In genomic region chr9:94969131-94969530, GRCm38 (mm10) we compare ENCODE assay signal across 16 mouse cellular contexts.
DNase-seq lines count a peak whose midpoint lies in the region; ATAC-seq and TF ChIP-seq lines count a peak whose summit lies in the region.
"Had no signal": no experiment of that assay in that cellular context is flagged by ENCODE, and none has a peak within 500 bp of the region (broad histone marks: within the 10 kb centered on the region; RNA-seq: fewer than 3 reads in every experiment).

No protein-coding gene starts in this region.

- H3K4me1 ChIP-seq in hindbrain, embryonic 14.5 days (replicated peaks; ENCODE audit: control insufficient read depth, insufficient read depth, low read length) = no peaks in the 10 kb centered on the region
- H3K4me1 ChIP-seq in hindbrain, embryonic 10.5 days (replicated peaks) = 0 out of 2 replicates have a peak, but pooled peaks cover 2% of the 10 kb centered on the region
- H3K4me1 ChIP-seq in midbrain, postnatal 0 days (ENCODE audit: insufficient read depth, low read length) = no peaks in the 10 kb centered on the region
- H3K4me1 ChIP-seq: embryonic facial prominence, embryonic 15.5 days; liver, embryonic 13.5 days had no signal

- no peaks in the 10 kb centered on the region for H3K36me3 ChIP-seq in hindbrain, embryonic 14.5 days (replicated peaks; ENCODE audit: control insufficient read depth, insufficient read depth)
- no peaks in the 10 kb centered on the region for H3K36me3 ChIP-seq in hindbrain, embryonic 10.5 days
- no peaks in the 10 kb centered on the region for H3K36me3 ChIP-seq in midbrain, postnatal 0 days (ENCODE audit: insufficient read depth, low read length)
- H3K36me3 ChIP-seq: embryonic facial prominence, embryonic 15.5 days; liver, embryonic 13.5 days had no signal

- no peaks in the 10 kb centered on the region; the same call in 1 of the 2 replicates for H3K9me3 ChIP-seq in hindbrain, embryonic 14.5 days (ENCODE audit: control insufficient read depth, low read length)
- H3K9me3 ChIP-seq in hindbrain, embryonic 10.5 days = no peaks in the 10 kb centered on the region
- no peaks in the 10 kb centered on the region for H3K9me3 ChIP-seq in midbrain, postnatal 0 days (ENCODE audit: low read length)
- H3K9me3 ChIP-seq: embryonic facial prominence, embryonic 15.5 days; liver, embryonic 13.5 days had no signal

- H3K27me3 ChIP-seq in hindbrain, embryonic 14.5 days (ENCODE audit: control insufficient read depth, insufficient read depth, low read length) = no peaks in the 10 kb centered on the region
- no peaks in the 10 kb centered on the region for H3K27me3 ChIP-seq in hindbrain, embryonic 10.5 days (ENCODE audit: insufficient read depth, poor library complexity, severe bottlenecking)
- H3K27me3 ChIP-seq in midbrain, postnatal 0 days (ENCODE audit: insufficient read depth, low read length) = no peaks in the 10 kb centered on the region
- H3K27me3 ChIP-seq: embryonic facial prominence, embryonic 15.5 days; liver, embryonic 13.5 days had no signal

- no peak overlapping the region for H3K27ac ChIP-seq in hindbrain, embryonic 14.5 days
- H3K27ac ChIP-seq in hindbrain, embryonic 10.5 days = no peak overlapping the region
- no peak overlapping the region for H3K27ac ChIP-seq in midbrain, postnatal 0 days (ENCODE audit: low read depth, low read length)
- H3K27ac ChIP-seq: embryonic facial prominence, embryonic 15.5 days; liver, embryonic 13.5 days had no signal

- no peak overlapping the region for H3K4me3 ChIP-seq in hindbrain, embryonic 14.5 days (replicated peaks; ENCODE audit: low read length)
- H3K4me3 ChIP-seq in hindbrain, embryonic 10.5 days = no peak overlapping the region
- H3K4me3 ChIP-seq in midbrain, postnatal 0 days (ENCODE audit: low read depth, low read length) = no peak overlapping the region
- H3K4me3 ChIP-seq: embryonic facial prominence, embryonic 15.5 days; liver, embryonic 13.5 days; myocyte had no signal

- no peak for DNase-seq in hindbrain, embryonic 14.5 days (ENCODE audit: low spot score)
- DNase-seq in hindbrain, embryonic 10.5 days (ENCODE audit: low spot score) = no peak
- peak; percentile 18 to 30 for DNase-seq in right cerebral cortex, postnatal 36 days (ENCODE audit: low spot score in 2 of 2)
- no peak for DNase-seq in right cerebral cortex, postnatal 4 days
- DNase-seq in cerebellum, postnatal 36 days = peak; percentile 13 to 33
- DNase-seq in midbrain, postnatal 0 days (ENCODE audit: low spot score) = peak; percentile 72
- DNase-seq in kidney, postnatal 4 days = no peak
- DNase-seq: B cell, adult 2 months; gastrocnemius, postnatal 10 days; kidney, postnatal 14 days; liver, embryonic 13.5 days; thymus, postnatal 4 days had no signal

- ATAC-seq in hindbrain, embryonic 14.5 days (ENCODE audit: low FRiP score) = 0 out of 2 replicates have a peak, but pooled peaks have one; percentile 31
- peak; percentile 70 for ATAC-seq in midbrain, postnatal 0 days (ENCODE audit: low FRiP score)
- no peak for ATAC-seq in megakaryocyte-erythroid progenitor cell, adult 5-6 weeks (replicated peaks; ENCODE audit: low FRiP score, low TSS enrichment, poor library complexity, severe bottlenecking)
- ATAC-seq: inflammation-experienced regulatory T-cells, adult 6 months had no signal

- 16% methylated on average over 1 of the region's 1 CpGs for WGBS in hindbrain, embryonic 14.5 days
- 38% methylated on average over 1 of the region's 1 CpGs for WGBS in hindbrain, embryonic 10.5 days
- 6% methylated on average over 1 of the region's 1 CpGs for WGBS in midbrain, postnatal 0 days

- TF ChIP-seq CTCF in midbrain, postnatal 0 days (IDR thresholded peaks at IDR 0.05) = no peak

- H3K9ac ChIP-seq in hindbrain, embryonic 14.5 days = no peak overlapping the region
- no peak overlapping the region for H3K9ac ChIP-seq in midbrain, postnatal 0 days (replicated peaks; ENCODE audit: low read length, poor library complexity, severe bottlenecking)
- H3K9ac ChIP-seq: embryonic facial prominence, embryonic 15.5 days; liver, embryonic 13.5 days had no signal

- no peak overlapping the region for H3K4me2 ChIP-seq in hindbrain, embryonic 14.5 days (replicated peaks)
- H3K4me2 ChIP-seq in midbrain, postnatal 0 days (ENCODE audit: low read depth, low read length, poor library complexity, severe bottlenecking) = no peak overlapping the region
- H3K4me2 ChIP-seq: embryonic facial prominence, embryonic 15.5 days; liver, embryonic 13.5 days had no signal

Comparison
In these comparisons a context has a peak if more than half of its experiments do, and no peak if none do; other contexts are left out.
1. DNase-seq: peak in right cerebral cortex, postnatal 36 days (2 of 2), cerebellum, postnatal 36 days (2 of 2) and midbrain, postnatal 0 days (single experiment); none in hindbrain, embryonic 14.5 days (single experiment), hindbrain, embryonic 10.5 days (single experiment), right cerebral cortex, postnatal 4 days (single experiment) and kidney, postnatal 4 days (0 of 2).